Mouse (Mus musculus) lung, embryonic 14.5 days (tissue): ENCODE data around the gene Zfp981. TPM values are rescaled to one million over a fixed set of nuclear protein-coding genes. Genes with fewer than 3 reads are reported as not detected.
"Not testable (repeated sequence)": the region's sequence is repeated elsewhere in the genome, so short reads cannot be mapped to it uniquely, and the experiment has no call there.

Experiments used
- ATAC-seq: fragments of 200-750 bp; cut with Nextera tagmentation; 2 replicates; pipeline ENCODE4 v1.8.0; 2017; ENCODE audit warnings: mild to moderate bottlenecking, moderate TSS enrichment, moderate library complexity; ENCODE audit not compliant: insufficient read depth
- DNase-seq: peaks from one replicate; pipeline ENCODE4 v3.0.0-alpha.2; 2015
- H3K27ac ChIP-seq: fragments of 300-500 bp; sonication (generic); 2 replicates; pipeline ENCODE4 v1.5.1; 2014; ENCODE audit warnings: low read depth, mild to moderate bottlenecking, moderate library complexity
- H3K27me3 ChIP-seq: fragments of 300-500 bp; sonication (generic); 2 replicates; pipeline ENCODE4 v1.6.1; 2014; ENCODE audit warnings: low read length, control low read depth; ENCODE audit not compliant: insufficient read depth
- H3K36me3 ChIP-seq: fragments of 300-500 bp; sonication (generic); 2 replicates; pipeline ENCODE4 v1.6.1; 2014; ENCODE audit warnings: control low read depth; ENCODE audit not compliant: insufficient read depth
- H3K4me1 ChIP-seq: fragments of 300-500 bp; sonication (generic); 2 replicates; pipeline ENCODE4 v1.6.1; 2014; ENCODE audit warnings: antibody characterized with exemption, control low read depth; ENCODE audit not compliant: insufficient read depth
- H3K4me2 ChIP-seq: fragments of 300-500 bp; sonication (generic); 2 replicates; pipeline ENCODE4 v1.6.1; 2014; ENCODE audit warnings: mild to moderate bottlenecking
- H3K4me3 ChIP-seq: fragments of 300-500 bp; sonication (generic); 2 replicates; pipeline ENCODE4 v1.5.1; 2014; ENCODE audit warnings: low read depth, low read length
- H3K9ac ChIP-seq: fragments of 300-500 bp; sonication (generic); 2 replicates; pipeline ENCODE4 v1.6.1; 2014
- H3K9me3 ChIP-seq: fragments of 300-500 bp; sonication (generic); 2 replicates; pipeline ENCODE4 v1.6.1; 2016; ENCODE audit warnings: low read depth, low read length, control low read depth
- CTCF ChIP-seq: IDR thresholded peaks from 2 replicates; pipeline ENCODE4 v1.5.1; 2016; ENCODE audit warnings: antibody characterized with exemption, low read depth
- WGBS: fragments of 180-500 bp; shearing (Covaris S2); extraction: QIAGEN DNeasy Blood & Tissue Kit; methylation state at CpG from one replicate; pipeline ENCODE4 v1.1.7; 2014; 5-methylcytosine and 5-hydroxymethylcytosine counted together
- polyA plus RNA-seq: library from polyadenylated mRNA; unstranded; fragments of >200 nt; fragmentation: Nextera tagmentation; extraction: Ambion mirVana; gene quantifications from 2 replicates; pipeline ENCODE4 v1.2.1, GENCODE M21; 2014

Zfp981 gene
- polyA plus RNA-seq, 1 experiment from 2014 or later, result not detected

DNA sequence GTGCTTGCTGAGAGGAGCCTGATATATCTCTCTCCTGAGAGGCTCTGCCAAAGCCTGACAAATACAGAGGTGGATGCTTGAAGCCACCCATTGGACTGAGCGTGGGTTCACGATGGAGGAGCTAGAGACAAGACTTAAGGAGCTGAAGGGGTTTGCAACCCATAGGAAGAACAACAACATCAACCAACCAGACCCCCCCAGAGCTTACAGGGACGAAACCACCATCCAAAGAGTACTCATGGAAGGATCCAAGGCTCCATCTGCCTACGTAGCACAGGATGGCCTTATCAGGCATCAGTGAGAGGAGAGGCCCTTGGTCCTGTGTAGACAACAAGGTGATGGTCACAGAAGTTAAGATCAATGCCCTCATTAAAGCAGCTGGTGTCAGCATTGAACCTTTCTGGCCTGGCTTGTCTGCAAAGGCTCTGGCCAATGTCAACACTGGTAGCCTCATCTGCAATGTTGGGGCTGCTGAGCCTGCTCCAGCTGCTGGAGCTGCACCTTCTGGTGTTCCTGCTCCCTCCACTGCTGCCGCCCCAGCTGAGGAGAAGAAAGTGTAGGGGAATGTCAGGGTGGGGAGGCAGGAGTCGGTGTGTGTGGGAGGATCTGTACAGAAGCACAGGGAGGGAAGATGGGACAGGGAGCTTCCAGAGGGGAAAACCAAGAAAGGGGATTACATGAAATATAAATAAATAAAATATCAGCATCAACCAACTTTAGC, 21.3 kb upstream of the Zfp981 start:
- H3K4me2 ChIP-seq, H3K4me1 ChIP-seq, H3K27ac ChIP-seq, H3K36me3 ChIP-seq, H3K27me3 ChIP-seq, DNase-seq, H3K9ac ChIP-seq, H3K4me3 ChIP-seq: not testable (repeated sequence)
- WGBS, result 69% methylated on average over 6 of the region's 6 CpGs
- ATAC-seq, result peak; percentile 44; the same call in 1 of the 2 replicates
- peaks cover 72% of the 10 kb centered on the region for H3K9me3 ChIP-seq

DNA sequence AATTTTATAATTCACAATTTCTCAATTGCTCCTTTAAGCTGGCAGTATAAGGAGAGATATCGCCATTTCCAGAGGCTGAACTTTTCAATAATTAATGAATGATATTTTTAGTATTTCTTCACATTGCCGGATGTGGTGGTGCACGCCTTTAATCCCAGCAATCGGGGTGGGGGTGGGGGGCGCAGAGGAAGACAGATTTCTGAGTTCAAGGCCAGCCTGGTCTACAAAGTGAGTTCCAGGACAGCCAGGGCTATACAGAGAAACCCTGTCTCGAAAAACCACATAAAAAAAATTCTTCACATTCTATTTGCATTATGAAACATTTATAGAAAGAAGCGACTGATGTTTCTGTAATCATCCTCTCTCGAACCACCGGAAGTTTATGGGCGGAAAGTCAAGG, 19.3 kb upstream of the Zfp981 start:
- not testable (repeated sequence) for ATAC-seq, H3K4me1 ChIP-seq, DNase-seq, H3K4me2 ChIP-seq, H3K36me3 ChIP-seq, H3K27ac ChIP-seq, H3K27me3 ChIP-seq, H3K9ac ChIP-seq, H3K4me3 ChIP-seq
- peaks cover 67% of the 10 kb centered on the region for H3K9me3 ChIP-seq
- 86% methylated on average over 10 of the region's 10 CpGs for WGBS

DNA sequence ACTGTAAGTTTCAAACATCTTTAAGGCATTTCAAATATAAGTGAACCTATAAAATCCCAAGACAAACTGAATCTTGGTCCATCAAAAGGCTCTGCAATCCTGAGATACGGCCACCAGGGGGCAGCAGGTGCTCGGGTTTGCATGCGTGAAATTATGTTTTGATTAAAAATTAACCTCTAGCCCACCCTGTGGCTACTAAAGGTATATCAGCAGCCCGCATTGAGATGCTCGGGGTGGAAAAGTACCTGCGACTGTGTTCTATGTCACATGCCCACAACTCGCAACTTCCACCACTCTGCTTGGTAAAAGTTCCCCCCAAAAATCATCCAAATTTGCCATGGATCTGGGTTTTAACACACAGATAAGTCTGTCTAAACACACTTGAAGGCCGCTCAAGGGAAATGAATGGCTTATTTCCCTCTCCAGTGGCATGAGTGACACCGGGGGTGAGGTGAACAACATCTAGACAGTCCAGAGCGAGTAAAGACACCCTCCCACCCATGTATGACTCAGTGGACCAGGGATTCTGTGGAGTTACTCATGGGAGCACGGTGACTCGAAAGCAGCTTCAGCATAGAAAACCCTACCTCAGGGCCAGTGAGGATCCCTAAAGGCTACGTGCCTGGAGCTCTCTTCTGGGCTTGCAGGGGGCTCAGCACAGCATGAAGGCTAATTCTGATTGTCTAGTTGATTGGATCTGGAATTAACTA, 18.1 kb upstream of the Zfp981 start:
- peaks cover 67% of the 10 kb centered on the region for H3K9me3 ChIP-seq
- not testable (repeated sequence) for H3K4me1 ChIP-seq, H3K36me3 ChIP-seq, DNase-seq, H3K27ac ChIP-seq, ATAC-seq, H3K9ac ChIP-seq, H3K4me2 ChIP-seq, H3K4me3 ChIP-seq, H3K27me3 ChIP-seq
- 71% methylated on average over 13 of the region's 13 CpGs for WGBS
- TF ChIP-seq CTCF, result peak; percentile 40

DNA sequence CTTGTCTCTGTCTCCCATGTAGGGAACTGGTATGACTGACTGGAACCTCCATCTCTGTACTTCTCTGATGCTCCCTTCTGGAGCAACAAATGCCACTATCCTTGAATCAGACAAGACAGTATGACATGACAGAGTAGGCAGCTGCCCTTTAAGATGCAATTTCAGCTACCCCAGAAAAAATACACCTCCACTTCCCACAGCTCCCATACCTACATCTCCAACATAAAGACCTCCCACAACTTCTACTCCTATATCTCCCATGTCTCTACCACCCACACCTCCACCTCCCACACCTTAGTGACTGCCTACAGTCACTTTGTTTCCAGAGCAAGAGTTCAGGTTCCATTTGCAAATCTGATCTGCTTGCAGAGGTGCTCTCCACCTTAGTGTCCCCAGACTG, 17.2 kb upstream of the Zfp981 start:
- H3K4me2 ChIP-seq, H3K27ac ChIP-seq, H3K9ac ChIP-seq, DNase-seq, ATAC-seq, H3K4me1 ChIP-seq, H3K36me3 ChIP-seq, H3K27me3 ChIP-seq, H3K4me3 ChIP-seq: not testable (repeated sequence)
- H3K9me3 ChIP-seq, result peaks cover 68% of the 10 kb centered on the region

GRCm38 (mm10) chr4:146485183-146485939, 16.5 kb upstream of the Zfp981 start:
- H3K9me3 ChIP-seq, result peaks cover 66% of the 10 kb centered on the region
- DNase-seq, H3K27me3 ChIP-seq, H3K36me3 ChIP-seq, H3K4me2 ChIP-seq, H3K4me3 ChIP-seq, H3K27ac ChIP-seq, H3K4me1 ChIP-seq, H3K9ac ChIP-seq, ATAC-seq: not testable (repeated sequence)
- 66% methylated on average over 6 of the region's 6 CpGs for WGBS

DNA sequence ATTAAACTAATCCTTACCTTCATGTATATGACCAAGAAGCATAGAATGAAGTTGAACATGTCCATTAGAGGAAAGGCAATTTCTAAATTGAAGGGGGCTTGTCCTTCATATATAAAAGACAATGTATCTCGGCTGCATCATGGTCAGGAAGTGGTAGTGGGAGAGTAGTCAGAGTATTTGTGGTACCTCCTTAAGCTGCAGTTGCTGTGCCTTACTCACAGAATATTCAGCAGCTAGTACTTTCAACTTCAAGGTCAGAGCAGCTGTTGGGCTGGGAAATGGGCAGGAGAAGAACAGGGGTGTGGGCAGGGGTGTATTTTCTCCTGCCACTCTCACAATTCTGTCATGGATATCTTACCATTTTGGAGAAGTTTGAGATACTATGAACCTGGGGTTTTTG, 15.1 kb upstream of the Zfp981 start:
- not testable (repeated sequence) for H3K4me3 ChIP-seq, H3K9ac ChIP-seq, H3K27ac ChIP-seq, H3K27me3 ChIP-seq, DNase-seq, H3K4me1 ChIP-seq, H3K4me2 ChIP-seq, H3K36me3 ChIP-seq
- ATAC-seq, result 0 out of 2 replicates have a peak, but pooled peaks have one; percentile 36
- peaks cover 59% of the 10 kb centered on the region for H3K9me3 ChIP-seq
- 64% methylated on average over 1 of the region's 1 CpGs for WGBS

- H3K27me3 ChIP-seq, H3K4me1 ChIP-seq, H3K27ac ChIP-seq, H3K4me3 ChIP-seq, H3K9ac ChIP-seq, H3K4me2 ChIP-seq, H3K36me3 ChIP-seq, DNase-seq, ATAC-seq: not testable (repeated sequence)
- WGBS, result 72% methylated on average over 4 of the region's 4 CpGs
- peaks cover 61% of the 10 kb centered on the region for H3K9me3 ChIP-seq
Measured at GRCm38 (mm10) chr4:146489196-146489595, 12.6 kb upstream of the Zfp981 start.

DNA sequence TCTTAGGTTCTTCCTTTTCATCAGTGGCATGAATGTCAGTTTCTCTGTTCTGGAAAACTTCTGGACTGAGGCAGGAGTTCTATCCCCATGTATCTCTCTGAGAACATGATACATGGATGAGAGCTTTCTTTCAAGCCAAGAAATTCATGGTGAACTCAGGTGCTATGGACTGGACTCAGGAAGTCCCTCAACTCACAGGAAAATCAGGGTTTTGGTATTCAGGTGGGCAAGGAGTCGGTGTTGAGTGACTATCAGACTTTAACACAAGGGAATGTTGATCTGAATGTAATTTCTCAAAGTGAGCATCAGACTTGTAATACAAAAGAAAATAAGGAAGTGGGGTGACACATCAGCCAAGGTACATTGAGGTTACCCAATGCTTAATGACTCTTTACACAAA, 9.8 kb upstream of the Zfp981 start:
- DNase-seq, H3K9ac ChIP-seq, H3K4me3 ChIP-seq, H3K4me1 ChIP-seq, ATAC-seq, H3K36me3 ChIP-seq, H3K27ac ChIP-seq, H3K4me2 ChIP-seq, H3K27me3 ChIP-seq: not testable (repeated sequence)
- peaks cover 57% of the 10 kb centered on the region for H3K9me3 ChIP-seq
- 75% methylated on average over 1 of the region's 1 CpGs for WGBS
